Mouse (Mus musculus) stomach, embryonic 14.5 days (tissue): ENCODE measurements at regions not wholly inside any gene's neighbourhood (a gene's known extent, or its start where the extent isn't known, plus 50 kb on each side); places are given as distances from the start of the nearest gene placed in this dataset.

Experiments used
- ATAC-seq: fragments of 200-750 bp; cut with Nextera tagmentation; 2 replicates; pipeline ENCODE4 v1.8.0; 2017; ENCODE audit warnings: low read depth, moderate TSS enrichment; ENCODE audit not compliant: insufficient number of reproducible peaks, insufficient read depth, low FRiP score
- H3K27ac ChIP-seq: fragments of 300-500 bp; sonication (generic); 2 replicates; pipeline ENCODE4 v1.5.1; 2014; ENCODE audit warnings: mild to moderate bottlenecking, low read length, moderate library complexity, mixed read lengths
- H3K27me3 ChIP-seq: fragments of 300-500 bp; sonication (generic); 2 replicates; pipeline ENCODE4 v1.6.1; 2014; ENCODE audit warnings: low read length, control low read depth, mixed read lengths; ENCODE audit not compliant: control insufficient read depth, insufficient read depth
- H3K36me3 ChIP-seq: fragments of 300-500 bp; sonication (generic); 2 replicates; pipeline ENCODE4 v1.6.1; 2014; ENCODE audit warnings: mild to moderate bottlenecking, control low read depth, low read length, moderate library complexity, mixed read lengths; ENCODE audit not compliant: control insufficient read depth, insufficient read depth
- H3K4me1 ChIP-seq: fragments of 300-500 bp; sonication (generic); 2 replicates; pipeline ENCODE4 v1.6.1; 2014; ENCODE audit warnings: low read length, control low read depth, mixed read lengths; ENCODE audit not compliant: control insufficient read depth, insufficient read depth
- H3K4me2 ChIP-seq: fragments of 300-500 bp; sonication (generic); replicated peaks from 2 replicates; pipeline ENCODE4 v1.6.1; 2014; ENCODE audit warnings: low read depth, low read length, control low read depth
- H3K4me3 ChIP-seq: fragments of 300-500 bp; sonication (generic); 2 replicates; pipeline ENCODE4 v1.5.1; 2014; ENCODE audit warnings: low read depth, low read length, control low read depth
- H3K9ac ChIP-seq: fragments of 300-500 bp; sonication (generic); replicated peaks from 2 replicates; pipeline ENCODE4 v1.6.1; 2014; ENCODE audit warnings: low read depth, mild to moderate bottlenecking, control low read depth, low read length, moderate library complexity, mixed read lengths
- H3K9me3 ChIP-seq: fragments of 300-500 bp; sonication (generic); 2 replicates; pipeline ENCODE4 v1.6.1; 2016; ENCODE audit warnings: low read depth, low read length, control low read depth; ENCODE audit not compliant: control insufficient read depth
- WGBS: fragments of 180-500 bp; shearing (Covaris S2); extraction: QIAGEN DNeasy Blood & Tissue Kit; methylation state at CpG from one replicate; pipeline ENCODE4 v1.1.7; 2014; 5-methylcytosine and 5-hydroxymethylcytosine counted together

DNA sequence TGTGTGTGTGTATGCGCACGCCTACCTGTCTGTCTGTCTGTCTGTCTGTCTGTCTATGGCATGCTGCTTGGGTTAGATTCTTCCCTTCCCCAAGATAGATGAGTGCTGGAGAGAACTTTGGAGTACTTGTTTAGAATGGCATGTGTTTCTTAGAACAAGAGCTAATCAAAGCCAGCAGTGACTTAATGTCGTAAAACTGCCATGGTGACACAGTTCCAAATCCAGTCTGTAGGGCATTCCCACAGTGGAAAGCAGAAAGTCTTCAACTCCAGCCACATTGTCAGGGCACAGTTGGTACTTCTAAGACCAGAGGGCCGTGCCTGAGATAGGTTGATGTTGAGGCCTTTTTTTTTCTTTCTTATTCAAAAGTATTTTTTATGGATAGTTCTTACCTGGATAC is 95.6 kb downstream of the Gm10604 start:
- H3K27ac ChIP-seq = no peak overlapping the region
- 78% methylated on average over 4 of the region's 4 CpGs for WGBS

GRCm38 (mm10) chr4:11884818-11885217 is 96.2 kb downstream of the Gm10604 start:
- Histone ChIP-seq H3K4me2 (no peak overlapping the region), H3K36me3 (no peaks in the 10 kb centered on the region), H3K27me3 (no peaks in the 10 kb centered on the region), H3K9ac (no peak overlapping the region), H3K4me3 (no peak overlapping the region), H3K4me1 (no peaks in the 10 kb centered on the region; the same call in 1 of the 2 replicates), H3K9me3 (no peaks in the 10 kb centered on the region), H3K27ac (no peak overlapping the region)
- WGBS = 18% methylated on average over 7 of the region's 7 CpGs
- peak; percentile 70; the same call in 1 of the 2 replicates for ATAC-seq

More for the DNA sequence above, 95.6 kb downstream of the Gm10604 start:
- H3K4me2 ChIP-seq = no peak overlapping the region
- H3K9ac ChIP-seq = no peak overlapping the region
- no peak overlapping the region for H3K4me3 ChIP-seq
- no peak for ATAC-seq
- no peaks in the 10 kb centered on the region for H3K36me3 ChIP-seq
- H3K27me3 ChIP-seq = no peaks in the 10 kb centered on the region
- H3K9me3 ChIP-seq = no peaks in the 10 kb centered on the region
- H3K4me1 ChIP-seq = no peaks in the 10 kb centered on the region; the same call in 1 of the 2 replicates

DNA sequence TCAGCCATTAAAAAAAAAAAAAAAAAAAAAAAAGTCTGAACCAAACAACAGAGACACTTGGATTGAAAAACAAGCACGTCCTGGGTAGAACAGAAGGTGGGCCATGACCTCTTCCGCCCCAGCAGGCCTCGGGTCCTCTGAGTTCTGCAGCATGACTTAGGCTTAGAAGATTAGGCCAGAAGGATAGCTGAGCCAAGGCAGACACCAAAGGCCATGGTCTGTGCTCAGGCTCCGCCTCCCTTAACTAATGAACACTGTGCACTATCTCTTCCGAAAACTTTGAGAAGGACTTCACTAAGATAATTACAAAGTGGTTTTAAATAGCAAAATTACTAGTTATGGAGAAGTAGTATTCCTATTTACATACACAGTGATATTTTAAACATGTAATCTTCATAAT is 97.8 kb downstream of the Gm10604 start:
- Histone ChIP-seq H3K9ac (no peak overlapping the region), H3K27me3 (no peaks in the 10 kb centered on the region), H3K4me1 (no peaks in the 10 kb centered on the region; the same call in 1 of the 2 replicates), H3K4me3 (no peak overlapping the region), H3K4me2 (no peak overlapping the region), H3K9me3 (no peaks in the 10 kb centered on the region), H3K36me3 (no peaks in the 10 kb centered on the region), H3K27ac (no peak overlapping the region)
- WGBS = 70% methylated on average over 5 of the region's 5 CpGs
- ATAC-seq = no peak

GRCm38 (mm10) chr4:11882666-11883065 is 98.4 kb downstream of the Gm10604 start:
- no peaks in the 10 kb centered on the region for H3K27me3 ChIP-seq
- no peaks in the 10 kb centered on the region; the same call in 1 of the 2 replicates for H3K4me1 ChIP-seq
- no peak overlapping the region for H3K4me2 ChIP-seq
- no peak for ATAC-seq
- H3K9me3 ChIP-seq = no peaks in the 10 kb centered on the region
- H3K9ac ChIP-seq = no peak overlapping the region
- no peak overlapping the region for H3K27ac ChIP-seq
- H3K4me3 ChIP-seq = no peak overlapping the region
- 74% methylated on average over 3 of the region's 3 CpGs for WGBS
- H3K36me3 ChIP-seq = no peaks in the 10 kb centered on the region

- Histone ChIP-seq H3K36me3 (no peaks in the 10 kb centered on the region), H3K27ac (no peak overlapping the region), H3K9ac (no peak overlapping the region), H3K27me3 (no peaks in the 10 kb centered on the region), H3K9me3 (no peaks in the 10 kb centered on the region), H3K4me2 (no peak overlapping the region), H3K4me1 (peaks cover 16% of the 10 kb centered on the region), H3K4me3 (no peak overlapping the region)
- 59% methylated on average over 6 of the region's 6 CpGs for WGBS
- no peak for ATAC-seq
Observed at GRCm38 (mm10) chr4:11878638-11879037, 102.4 kb downstream of the Gm10604 start.

- no peak for ATAC-seq
- no peak overlapping the region for H3K4me3 ChIP-seq
- no peak overlapping the region for H3K4me2 ChIP-seq
- peaks cover 16% of the 10 kb centered on the region for H3K4me1 ChIP-seq
- H3K27me3 ChIP-seq = no peaks in the 10 kb centered on the region
- H3K36me3 ChIP-seq = no peaks in the 10 kb centered on the region
- 76% methylated on average over 4 of the region's 4 CpGs for WGBS
- H3K9ac ChIP-seq = no peak overlapping the region
- no peaks in the 10 kb centered on the region for H3K9me3 ChIP-seq
- H3K27ac ChIP-seq = no peak overlapping the region
Observed at GRCm38 (mm10) chr4:11877945-11878344, 103.1 kb downstream of the Gm10604 start.

- no peaks in the 10 kb centered on the region for H3K27me3 ChIP-seq
- H3K9me3 ChIP-seq = no peaks in the 10 kb centered on the region
- no peak overlapping the region for H3K4me3 ChIP-seq
- H3K4me1 ChIP-seq = peaks cover 24% of the 10 kb centered on the region
- peak; percentile 86 for ATAC-seq
- no peak overlapping the region for H3K4me2 ChIP-seq
- H3K9ac ChIP-seq = no peak overlapping the region
- no peaks in the 10 kb centered on the region for H3K36me3 ChIP-seq
- WGBS = 33% methylated on average over 1 of the region's 1 CpGs
- H3K27ac ChIP-seq = peak overlapping the region; percentile 58; the same call in 1 of the 2 replicates
Observed at GRCm38 (mm10) chr4:11876009-11876408, 105.1 kb downstream of the Gm10604 start.

GRCm38 (mm10) chr4:11874586-11875264 is 106.3 kb downstream of the Gm10604 start:
- peak; percentile 48; the same call in 1 of the 2 replicates for ATAC-seq
- no peaks in the 10 kb centered on the region for H3K36me3 ChIP-seq
- WGBS = 69% methylated on average over 4 of the region's 4 CpGs
- H3K27ac ChIP-seq = peak overlapping the region; percentile 13; the same call in 1 of the 2 replicates
- no peak overlapping the region for H3K4me3 ChIP-seq
- H3K27me3 ChIP-seq = no peaks in the 10 kb centered on the region
- H3K9me3 ChIP-seq = no peaks in the 10 kb centered on the region
- H3K4me2 ChIP-seq = no peak overlapping the region
- no peak overlapping the region for H3K9ac ChIP-seq
- peaks cover 24% of the 10 kb centered on the region for H3K4me1 ChIP-seq

DNA sequence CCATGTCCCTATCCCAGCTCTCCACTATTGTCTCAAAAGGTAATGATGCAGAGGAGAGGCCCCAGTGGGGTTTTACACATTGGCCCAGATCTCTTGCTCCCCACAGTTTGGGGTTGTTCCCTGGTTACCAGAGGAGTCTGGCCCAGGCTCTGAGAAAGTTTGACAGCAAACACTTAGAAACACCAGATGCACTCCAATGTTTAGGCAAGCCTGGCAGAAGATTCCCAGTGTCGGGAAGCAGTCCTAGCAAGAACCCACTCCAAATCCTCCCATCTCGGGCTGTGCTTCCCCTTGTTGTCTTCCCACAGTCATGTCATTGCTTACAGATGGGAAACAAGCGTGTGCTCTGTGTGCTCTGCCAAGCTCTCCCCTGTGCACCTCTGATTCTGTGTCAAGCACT is 109.0 kb downstream of the Gm10604 start:
- no peak overlapping the region for H3K4me2 ChIP-seq
- H3K9ac ChIP-seq = no peak overlapping the region
- 52% methylated on average over 3 of the region's 3 CpGs for WGBS
- no peaks in the 10 kb centered on the region for H3K36me3 ChIP-seq
- peak overlapping the region; percentile 33 for H3K27ac ChIP-seq
- peaks cover 24% of the 10 kb centered on the region for H3K4me1 ChIP-seq
- no peak for ATAC-seq
- H3K27me3 ChIP-seq = no peaks in the 10 kb centered on the region
- no peak overlapping the region for H3K4me3 ChIP-seq
- no peaks in the 10 kb centered on the region for H3K9me3 ChIP-seq
